Mouse (Mus musculus) stomach, postnatal 0 days (tissue): ENCODE measurements around the gene Atxn1l. TPM values are rescaled to one million over a fixed set of nuclear protein-coding genes. Genes with fewer than 3 reads are reported as not detected.
A peak's percentile ranks its signal among the peaks of the same experiment; 100 is the strongest.

Source experiments
- ATAC-seq: fragments of 200-750 bp; cut with Nextera tagmentation; 2 replicates; pipeline ENCODE4 v1.8.0; 2017; ENCODE audit not compliant: low FRiP score, low TSS enrichment
- DNase-seq: peaks from one replicate; pipeline ENCODE4 v3.0.0-alpha.2; 2016; ENCODE audit warnings: low spot score
- H3K27ac ChIP-seq: fragments of 300-500 bp; sonication (generic); replicated peaks from 2 replicates; pipeline ENCODE4 v1.5.1; 2014; ENCODE audit warnings: mild to moderate bottlenecking, control low read depth
- H3K27me3 ChIP-seq: fragments of 300-500 bp; sonication (generic); 2 replicates; pipeline ENCODE4 v1.6.1; 2014; ENCODE audit warnings: low read length; ENCODE audit not compliant: control insufficient read depth, insufficient read depth
- H3K36me3 ChIP-seq: fragments of 300-500 bp; sonication (generic); 2 replicates; pipeline ENCODE4 v1.6.1; 2014; ENCODE audit warnings: low read length, mixed read lengths; ENCODE audit not compliant: control insufficient read depth, insufficient read depth
- H3K4me1 ChIP-seq: fragments of 300-500 bp; sonication (generic); replicated peaks from 2 replicates; pipeline ENCODE4 v1.6.1; 2014; ENCODE audit warnings: antibody characterized with exemption; ENCODE audit not compliant: control insufficient read depth, insufficient read depth
- H3K4me2 ChIP-seq: fragments of 300-500 bp; sonication (generic); replicated peaks from 2 replicates; pipeline ENCODE4 v1.6.1; 2014; ENCODE audit warnings: low read depth, mild to moderate bottlenecking, control low read depth, moderate library complexity
- H3K4me3 ChIP-seq: fragments of 300-500 bp; sonication (generic); 2 replicates; pipeline ENCODE4 v1.5.1; 2014; ENCODE audit warnings: low read depth, low read length, control low read depth
- H3K9ac ChIP-seq: fragments of 300-500 bp; sonication (generic); 2 replicates; pipeline ENCODE4 v1.6.1; 2014; ENCODE audit warnings: mild to moderate bottlenecking, low read length, control low read depth, mixed read lengths
- H3K9me3 ChIP-seq: fragments of 300-500 bp; sonication (generic); 2 replicates; pipeline ENCODE4 v1.6.1; 2016; ENCODE audit warnings: low read length; ENCODE audit not compliant: control insufficient read depth
- CTCF ChIP-seq: IDR thresholded peaks from 2 replicates; pipeline ENCODE4 v1.5.1; 2016; ENCODE audit warnings: antibody characterized with exemption, low read depth, mild to moderate bottlenecking, moderate library complexity
- EP300 ChIP-seq: optimal IDR thresholded peaks from 2 replicates; pipeline ENCODE3; 2016; ENCODE audit warnings: antibody characterized with exemption
- WGBS: fragments of 180-500 bp; shearing (Covaris S2); extraction: QIAGEN DNeasy Blood & Tissue Kit; methylation state at CpG from one replicate; pipeline ENCODE4 v1.1.7; 2014; 5-methylcytosine and 5-hydroxymethylcytosine counted together
- polyA plus RNA-seq: library from polyadenylated mRNA; unstranded; fragments of >200 nt; fragmentation: Nextera tagmentation; extraction: Ambion mirVana; gene quantifications from 2 replicates; pipeline ENCODE4 v1.2.1, GENCODE M21; 2015

The Atxn1l gene
- polyA plus RNA-seq, 1 experiment from 2014 or later = 2.8 TPM

GRCm38 (mm10) chr8:109692443-109693145 is 44.9 kb downstream of the Atxn1l start:
- DNase-seq (peak; percentile 80), ATAC-seq (peak; percentile 81)
- 2% methylated on average over 38 of the region's 38 CpGs for WGBS
- Histone ChIP-seq H3K36me3 (no peaks in the 10 kb centered on the region), H3K27ac (peak overlapping the region; percentile 92), H3K9me3 (no peaks in the 10 kb centered on the region), H3K27me3 (no peaks in the 10 kb centered on the region), H3K9ac (peak overlapping the region; percentile 98), H3K4me2 (peak overlapping the region; percentile 49), H3K4me1 (peaks cover 9% of the 10 kb centered on the region), H3K4me3 (peak overlapping the region; percentile 99)
- TF ChIP-seq EP300 (no peak), CTCF (no peak)

- peak; percentile 38 for DNase-seq
- 34% methylated on average over 5 of the region's 5 CpGs for WGBS
Observed at GRCm38 (mm10) chr8:109691769-109692168, 45.8 kb downstream of the Atxn1l start.

GRCm38 (mm10) chr8:109687248-109687647 is 50.3 kb downstream of the Atxn1l start:
- no peak overlapping the region for H3K4me3 ChIP-seq
- peaks cover 5% of the 10 kb centered on the region for H3K4me1 ChIP-seq
- DNase-seq = no peak
- peaks cover 4% of the 10 kb centered on the region for H3K36me3 ChIP-seq
- H3K9me3 ChIP-seq = no peaks in the 10 kb centered on the region
- WGBS = 82% methylated on average over 5 of the region's 5 CpGs
- no peak overlapping the region for H3K9ac ChIP-seq
- H3K27me3 ChIP-seq = no peaks in the 10 kb centered on the region
- ATAC-seq = no peak
- H3K4me2 ChIP-seq = no peak overlapping the region
- TF ChIP-seq EP300 (no peak), CTCF (no peak)
- H3K27ac ChIP-seq = no peak overlapping the region

More at GRCm38 (mm10) chr8:109691769-109692168, 45.8 kb downstream of the Atxn1l start:
- Histone ChIP-seq H3K27ac (no peak overlapping the region), H3K9me3 (no peaks in the 10 kb centered on the region), H3K36me3 (no peaks in the 10 kb centered on the region), H3K4me3 (peak overlapping the region; percentile 99), H3K9ac (no peak overlapping the region), H3K4me1 (peaks cover 9% of the 10 kb centered on the region), H3K4me2 (peak overlapping the region; percentile 49), H3K27me3 (no peaks in the 10 kb centered on the region)
- TF ChIP-seq CTCF = peak; percentile 46
- TF ChIP-seq EP300 = no peak
- no peak for ATAC-seq

GRCm38 (mm10) chr8:109682120-109682519 is 55.4 kb downstream of the Atxn1l start:
- 89% methylated on average over 5 of the region's 5 CpGs for WGBS
- ATAC-seq (no peak), DNase-seq (no peak)
- Histone ChIP-seq H3K9ac (no peak overlapping the region), H3K4me3 (no peak overlapping the region), H3K36me3 (peaks cover 19% of the 10 kb centered on the region), H3K4me2 (no peak overlapping the region), H3K27ac (no peak overlapping the region), H3K27me3 (no peaks in the 10 kb centered on the region), H3K9me3 (no peaks in the 10 kb centered on the region), H3K4me1 (no peaks in the 10 kb centered on the region)
- TF ChIP-seq CTCF (no peak), EP300 (no peak)

GRCm38 (mm10) chr8:109681535-109681934 is 56.0 kb downstream of the Atxn1l start:
- WGBS = 65% methylated on average over 3 of the region's 3 CpGs
- H3K4me1 ChIP-seq = no peaks in the 10 kb centered on the region
- H3K4me3 ChIP-seq = no peak overlapping the region
- peaks cover 21% of the 10 kb centered on the region for H3K36me3 ChIP-seq
- no peak overlapping the region for H3K9ac ChIP-seq
- no peaks in the 10 kb centered on the region for H3K27me3 ChIP-seq
- ATAC-seq = no peak
- no peak overlapping the region for H3K27ac ChIP-seq
- no peaks in the 10 kb centered on the region for H3K9me3 ChIP-seq
- no peak overlapping the region for H3K4me2 ChIP-seq
- TF ChIP-seq EP300 (no peak), CTCF (no peak)
- DNase-seq = no peak

Other genes starting within 250 kb of the Atxn1l start
- gene Pmfbp1, start 243.7 kb downstream of the Atxn1l start, polyA plus RNA-seq = 0.02 TPM in 1 of 2 replicates, not detected in the other
- 7.0 and 7.2 TPM in 2 replicates for gene Dhx38, start 171.9 kb downstream of the Atxn1l start, polyA plus RNA-seq
- 16.3 and 16.7 TPM in 2 replicates for gene Txnl4b, start 171.8 kb downstream of the Atxn1l start, polyA plus RNA-seq
- 5.0 and 8.4 TPM in 2 replicates for gene Hp, start 158.6 kb downstream of the Atxn1l start, polyA plus RNA-seq
- gene Dhodh, start 129.1 kb downstream of the Atxn1l start, polyA plus RNA-seq = 19.9 and 20.5 TPM in 2 replicates
- 0.08 TPM in 1 of 2 replicates, not detected in the other for gene Pkd1l3, start 123.2 kb downstream of the Atxn1l start, polyA plus RNA-seq
- 96.0 and 103 TPM in 2 replicates for gene Ist1, start 44.5 kb downstream of the Atxn1l start, polyA plus RNA-seq
- 12.2 and 13.6 TPM in 2 replicates for gene Zfp821, start 32.2 kb downstream of the Atxn1l start, polyA plus RNA-seq
- 20.2 and 21.6 TPM in 2 replicates for gene Ap1g1, start 40.8 kb upstream of the Atxn1l start, polyA plus RNA-seq
- 0.53 and 0.81 TPM in 2 replicates for gene Phlpp2, start 130.8 kb upstream of the Atxn1l start, polyA plus RNA-seq
- 3.2 and 4.1 TPM in 2 replicates for gene Marveld3, start 224.5 kb upstream of the Atxn1l start, polyA plus RNA-seq